Mouse (Mus musculus) cortical plate, adult 2 months (tissue): ENCODE measurements at regions not wholly inside any gene's neighbourhood (a gene's known extent, or its start where the extent isn't known, plus 50 kb on each side); places are given as distances from the start of the nearest gene placed in this dataset.
"Not testable (repeated sequence)": the region's sequence is repeated elsewhere in the genome, so short reads cannot be mapped to it uniquely, and the experiment has no call there.

Experiments used
- H3K27ac ChIP-seq: fragments of 200-500 bp; 2 replicates; pipeline ENCODE4 v1.5.1; 2012; ENCODE audit warnings: low read length, control low read depth, inconsistent platforms; ENCODE audit not compliant: insufficient read depth
- H3K4me1 ChIP-seq: fragments of 200-500 bp; 2 replicates; pipeline ENCODE4 v1.6.1; 2011; ENCODE audit warnings: low read length; ENCODE audit not compliant: control insufficient read depth, insufficient read depth
- H3K4me3 ChIP-seq: fragments of 200-500 bp; 2 replicates; pipeline ENCODE4 v1.5.1; 2011; ENCODE audit warnings: mild to moderate bottlenecking, low read length, control low read depth; ENCODE audit not compliant: insufficient read depth
- CTCF ChIP-seq: fragments of 200-500 bp; IDR thresholded peaks from 2 replicates; pipeline ENCODE4 v1.5.1; 2011; ENCODE audit warnings: mild to moderate bottlenecking, control low read depth, low read length; ENCODE audit not compliant: insufficient read depth; ENCODE audit errors: extremely low read depth
- POLR2A ChIP-seq: fragments of 200-500 bp; IDR thresholded peaks from 2 replicates; pipeline ENCODE4 v1.6.1; 2011; ENCODE audit warnings: mild to moderate bottlenecking, low read length, control low read depth; ENCODE audit not compliant: insufficient read depth; ENCODE audit errors: extremely low read depth

DNA sequence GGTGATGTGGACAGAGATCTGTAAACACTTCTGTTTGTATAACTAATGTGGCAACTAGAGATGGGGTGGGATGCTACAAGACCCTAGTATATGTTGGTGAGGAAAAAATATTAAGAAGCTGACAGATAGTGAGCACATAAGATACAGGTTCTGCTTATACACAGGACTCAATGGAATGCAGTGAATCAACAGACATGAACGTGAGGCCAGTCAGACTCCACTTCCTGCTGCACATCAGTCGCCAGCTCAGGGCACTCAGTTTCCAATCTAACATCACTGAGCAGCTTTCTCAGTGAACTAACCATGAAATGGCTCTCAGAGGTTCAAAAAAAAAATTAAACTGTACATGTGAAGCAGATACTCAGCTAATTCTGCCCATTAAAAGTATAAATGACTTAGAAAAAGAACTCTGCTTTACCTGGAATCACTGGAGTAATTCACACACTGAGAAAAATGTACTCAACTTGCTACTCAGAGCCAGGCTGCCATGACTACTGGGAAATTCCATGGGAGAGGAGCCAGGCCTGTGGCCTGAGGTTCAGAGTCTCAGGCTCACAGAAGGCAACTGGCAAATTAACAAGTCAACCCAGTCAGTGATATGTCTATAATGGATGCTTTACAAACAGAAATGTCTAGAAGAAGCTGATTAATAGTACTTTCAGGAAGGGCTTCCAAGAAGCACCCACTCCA is 170.9 kb upstream of the Tbl1xr1 start:
- no peak for TF ChIP-seq CTCF
- TF ChIP-seq POLR2A = no peak
- no peaks in the 10 kb centered on the region for H3K4me1 ChIP-seq
- no peak overlapping the region for H3K4me3 ChIP-seq
- H3K27ac ChIP-seq = no peak overlapping the region

DNA sequence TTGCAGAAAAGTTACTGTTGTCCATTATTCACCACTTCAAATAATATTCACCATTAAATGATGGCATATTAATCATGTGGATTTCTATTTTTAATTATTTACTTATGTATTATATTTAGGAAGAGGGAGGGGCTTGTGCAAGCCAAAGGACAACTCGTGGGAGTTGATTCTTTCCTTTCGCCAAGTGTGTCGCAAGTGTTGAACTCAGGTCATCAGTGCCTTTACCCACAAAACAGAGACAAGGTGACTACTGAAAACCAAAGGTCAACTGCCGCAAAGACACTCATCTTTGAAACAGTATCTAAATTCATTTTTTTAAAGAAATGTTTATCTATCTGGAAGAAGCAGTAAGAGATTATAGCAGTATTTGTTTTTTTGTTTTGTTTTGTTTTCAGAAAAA is 167.6 kb upstream of the Tbl1xr1 start:
- Histone ChIP-seq H3K4me1 (no peaks in the 10 kb centered on the region), H3K27ac (no peak overlapping the region), H3K4me3 (no peak overlapping the region)
- TF ChIP-seq CTCF (no peak), POLR2A (no peak)

DNA sequence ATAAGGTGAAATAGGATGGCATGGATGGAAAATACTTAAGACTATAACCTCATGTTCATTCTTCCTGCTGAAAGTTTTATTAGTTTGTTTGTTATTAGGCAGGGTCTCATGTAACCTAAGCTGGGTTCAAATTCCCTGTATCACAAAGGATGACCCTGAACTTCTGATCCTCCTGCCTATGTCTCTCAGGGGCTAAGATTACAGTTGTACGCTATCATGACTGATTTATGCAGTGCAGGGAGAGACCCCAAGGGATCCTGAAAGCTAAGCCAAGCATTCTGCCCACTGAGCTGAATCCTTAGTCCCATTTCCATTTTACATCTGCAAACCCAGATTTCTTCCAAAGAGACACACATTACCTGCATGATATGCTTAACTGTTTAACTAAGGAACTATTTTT is 166.4 kb upstream of the Tbl1xr1 start:
- H3K4me1 ChIP-seq = no peaks in the 10 kb centered on the region
- TF ChIP-seq POLR2A = no peak
- no peak for TF ChIP-seq CTCF

DNA sequence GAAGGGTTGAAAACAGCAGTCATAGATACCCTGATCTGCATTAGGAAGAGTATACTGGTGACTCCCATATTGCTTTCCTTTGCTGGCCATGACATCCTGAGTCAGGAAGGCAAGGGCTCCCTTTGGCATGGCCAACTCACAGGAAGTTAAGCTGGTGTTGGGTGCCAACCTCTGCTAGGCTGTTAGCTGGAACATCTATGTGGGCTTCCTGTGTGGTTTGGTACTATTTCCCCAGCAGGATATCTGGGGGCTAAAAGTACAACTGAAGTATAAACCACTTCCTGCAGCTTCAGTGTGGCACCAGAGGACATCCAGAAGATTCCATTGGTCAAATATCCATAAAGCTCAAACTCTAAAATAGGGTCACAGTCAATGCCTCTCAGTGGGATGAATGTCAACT is 165.4 kb upstream of the Tbl1xr1 start:
- TF ChIP-seq CTCF (no peak), POLR2A (no peak)
- no peak overlapping the region for H3K27ac ChIP-seq
- H3K4me1 ChIP-seq = no peaks in the 10 kb centered on the region
- H3K4me3 ChIP-seq = no peak overlapping the region

More for the DNA sequence above, 166.4 kb upstream of the Tbl1xr1 start:
- Histone ChIP-seq H3K4me3 (no peak overlapping the region), H3K27ac (no peak overlapping the region)

DNA sequence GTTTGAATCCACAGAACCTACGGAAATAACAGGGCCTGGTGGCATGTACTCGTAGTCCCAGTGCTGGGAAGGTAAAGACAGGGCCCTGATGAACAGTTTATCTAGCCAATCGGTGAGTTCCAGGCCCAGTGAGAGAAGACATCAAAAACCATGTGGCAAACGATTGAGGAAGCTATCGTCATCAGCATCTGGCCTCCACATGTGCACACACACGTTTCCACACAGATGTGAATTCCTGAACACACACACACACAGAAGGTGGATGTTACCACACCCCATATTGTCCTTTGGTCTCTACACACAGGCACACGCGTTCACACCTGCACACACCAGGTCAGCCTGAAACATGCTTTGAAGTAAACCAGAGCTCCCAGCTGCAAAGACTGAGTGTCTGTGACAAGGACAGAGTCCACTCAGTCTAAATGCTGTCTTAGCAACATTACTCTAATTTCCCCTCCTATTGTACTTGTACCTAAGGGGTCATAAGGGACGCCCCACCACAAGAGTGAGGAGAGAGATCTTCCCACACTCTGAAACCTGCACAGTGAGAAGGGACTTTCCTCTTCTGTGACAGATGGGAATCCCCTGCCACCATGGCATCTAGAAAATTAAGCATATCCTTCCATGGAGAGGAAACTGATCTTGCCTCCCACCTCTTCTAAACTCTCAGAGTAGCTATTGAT is 159.1 kb upstream of the Tbl1xr1 start:
- no peak for TF ChIP-seq CTCF
- no peak for TF ChIP-seq POLR2A
- H3K27ac ChIP-seq = no peak overlapping the region
- H3K4me1 ChIP-seq = no peaks in the 10 kb centered on the region
- no peak overlapping the region for H3K4me3 ChIP-seq

DNA sequence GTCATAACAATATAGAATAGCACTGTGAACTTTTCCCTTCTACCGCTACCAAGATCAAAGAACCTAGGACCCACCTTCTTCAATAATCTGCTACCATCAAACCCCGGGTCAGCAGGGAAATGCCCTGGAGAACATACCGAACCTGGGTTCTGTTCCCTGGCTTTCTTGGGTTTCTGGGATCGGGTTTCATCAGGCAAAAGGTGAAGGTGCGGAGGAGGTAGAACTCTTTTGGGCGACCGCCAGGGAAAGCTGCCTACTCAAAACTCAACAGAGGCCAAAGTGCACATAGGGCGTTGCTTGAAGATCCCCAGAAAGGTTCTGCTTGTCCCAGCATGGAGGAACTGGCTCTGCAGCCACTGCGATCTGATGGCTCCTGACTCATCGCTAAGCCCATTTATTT is 158.0 kb upstream of the Tbl1xr1 start:
- TF ChIP-seq POLR2A (no peak), CTCF (no peak)
- Histone ChIP-seq H3K4me1 (no peaks in the 10 kb centered on the region), H3K27ac (no peak overlapping the region), H3K4me3 (no peak overlapping the region)

DNA sequence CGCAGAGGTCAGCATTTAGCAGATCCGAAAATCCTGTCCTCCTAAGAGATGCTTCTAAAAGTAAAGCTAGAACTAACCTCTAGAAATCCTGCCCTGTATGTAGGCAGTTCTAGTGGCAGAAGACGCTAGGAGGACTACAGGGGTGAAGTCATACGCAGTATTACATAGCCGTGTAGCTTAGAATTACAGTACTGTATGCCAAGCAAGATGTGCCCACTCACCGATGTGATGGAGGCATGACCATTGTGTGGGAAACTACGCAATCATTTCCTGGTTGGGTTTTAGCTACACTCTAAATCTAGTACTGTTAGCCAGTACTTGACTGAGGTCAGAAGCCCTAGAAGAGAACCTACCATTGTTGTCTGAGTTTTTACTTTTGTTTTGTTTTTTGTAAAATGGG is 156.5 kb upstream of the Tbl1xr1 start:
- no peak overlapping the region for H3K27ac ChIP-seq
- no peak for TF ChIP-seq POLR2A
- no peak for TF ChIP-seq CTCF
- H3K4me1 ChIP-seq = no peaks in the 10 kb centered on the region
- no peak overlapping the region for H3K4me3 ChIP-seq

DNA sequence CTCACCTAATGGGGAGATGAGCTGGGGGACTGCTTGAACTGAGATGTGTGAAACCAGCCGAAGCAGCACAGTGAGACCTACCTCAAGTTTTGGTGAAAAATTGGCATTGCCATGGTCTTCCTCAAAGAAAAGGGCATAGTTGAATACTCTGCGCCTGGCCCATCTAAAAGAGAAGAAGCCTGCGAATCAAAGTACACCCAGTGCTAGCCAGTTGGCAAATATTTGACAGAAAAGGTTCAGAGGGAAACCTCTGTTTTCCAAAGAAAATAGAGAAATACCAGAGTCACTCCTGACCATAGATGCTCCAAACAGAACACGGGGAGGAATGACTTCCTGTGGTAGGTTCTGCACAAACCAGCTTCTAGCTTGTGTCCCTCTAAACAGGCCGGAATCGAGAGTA is 144.5 kb upstream of the Tbl1xr1 start:
- TF ChIP-seq CTCF (no peak), POLR2A (no peak)
- H3K4me1 ChIP-seq = peaks cover 4% of the 10 kb centered on the region; the same call in 1 of the 2 replicates
- no peak overlapping the region for H3K27ac ChIP-seq
- no peak overlapping the region for H3K4me3 ChIP-seq

DNA sequence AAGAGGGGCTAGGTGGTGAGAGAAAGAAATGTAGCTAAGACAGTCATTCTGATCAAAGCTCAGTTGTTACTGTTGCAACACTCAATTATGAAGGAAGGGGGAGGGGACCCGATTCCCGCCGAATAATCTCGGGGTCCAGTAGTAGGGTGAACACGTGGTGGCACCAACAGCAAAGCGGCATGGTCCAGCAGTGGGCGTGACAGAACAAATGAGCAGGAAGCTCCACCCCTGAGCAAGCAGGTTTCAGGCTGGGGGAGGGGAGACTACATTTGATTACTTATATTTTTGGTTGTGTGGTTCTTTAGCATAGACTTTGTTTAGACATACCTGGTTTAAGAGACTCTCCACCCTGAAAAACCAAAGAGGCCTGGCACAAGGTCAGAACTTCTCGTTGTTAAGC is 143.8 kb upstream of the Tbl1xr1 start:
- not testable (repeated sequence) for H3K4me3 ChIP-seq, H3K27ac ChIP-seq, H3K4me1 ChIP-seq

DNA sequence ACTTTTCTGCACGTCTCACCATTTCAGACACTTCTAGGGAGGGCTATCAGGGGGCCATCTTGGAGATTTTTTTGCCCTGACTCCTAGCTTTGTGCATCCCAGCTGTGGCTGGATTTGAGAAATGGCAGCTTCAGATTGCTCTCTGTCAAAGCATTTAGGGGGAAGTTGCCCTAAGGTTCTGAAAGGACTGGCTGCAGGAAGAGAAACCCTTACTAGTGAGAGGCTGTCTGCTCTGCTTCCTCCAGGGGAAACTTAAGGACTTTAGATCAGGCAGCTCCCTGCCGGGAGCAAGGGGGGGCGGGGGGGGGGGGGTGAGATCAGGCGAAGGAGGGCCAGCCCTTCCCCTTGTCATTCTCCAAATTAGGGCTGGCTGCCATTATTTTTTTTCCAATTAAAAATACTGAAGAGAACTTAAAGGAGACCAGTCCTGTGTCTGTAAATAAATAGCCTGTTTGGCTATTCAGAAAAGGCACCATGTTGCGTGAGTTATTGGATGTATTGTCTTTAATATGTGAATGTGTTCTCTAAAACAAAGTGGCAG is 141.7 kb upstream of the Tbl1xr1 start:
- H3K4me1 ChIP-seq = peaks cover 11% of the 10 kb centered on the region; the same call in 1 of the 2 replicates
- TF ChIP-seq CTCF (no peak), POLR2A (no peak)
- no peak overlapping the region for H3K4me3 ChIP-seq
- H3K27ac ChIP-seq = peak overlapping the region; percentile 66
